Mouse (Mus musculus) erythroblast, embryonic 14.5 days (primary cell): ENCODE measurements around the gene Sohlh2.

Experiments
- GATA1 ChIP-seq: IDR thresholded peaks from 2 replicates; pipeline ENCODE4 v1.6.1; 2012; ENCODE audit warnings: low read length, inconsistent platforms, mixed read lengths
- TAL1 ChIP-seq: IDR thresholded peaks from 3 replicates; pipeline ENCODE4 v1.6.1; 2012; ENCODE audit warnings: low read length, inconsistent platforms, mixed read lengths

DNA sequence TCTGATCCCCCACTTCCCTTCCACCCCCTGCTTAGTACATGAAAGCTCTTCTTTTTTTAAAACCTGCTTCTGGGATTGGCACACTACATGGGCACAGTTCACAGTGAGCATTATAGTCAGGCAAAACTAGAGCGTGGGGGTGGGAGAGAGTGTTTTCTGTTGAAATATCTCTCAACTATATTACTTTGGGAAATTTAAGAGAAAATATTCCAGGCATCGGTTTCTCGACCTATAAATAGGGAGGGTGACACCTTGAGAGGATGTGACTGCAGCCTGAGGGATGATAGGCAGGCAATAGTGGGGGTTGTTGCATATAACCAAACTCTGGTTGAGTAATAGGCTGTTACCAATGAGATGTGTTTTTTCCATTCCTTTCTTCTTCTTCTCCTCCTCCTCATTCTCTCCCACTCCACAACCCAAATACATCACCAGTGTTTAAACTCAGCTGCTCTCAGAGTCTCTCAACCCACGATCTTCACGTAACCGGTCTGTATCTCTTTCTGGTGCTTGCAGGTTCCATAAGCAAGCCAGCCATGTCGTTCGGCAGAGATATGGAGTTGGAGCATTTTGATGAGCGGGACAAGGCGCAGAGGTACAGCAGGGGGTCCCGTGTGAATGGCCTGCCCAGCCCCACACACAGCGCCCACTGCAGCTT lies 64.9 kb downstream of the Sohlh2 start:
- no peak for TF ChIP-seq GATA1
- TF ChIP-seq TAL1, result no peak
